Mouse (Mus musculus): ENCODE measurements around the gene Pofut2.
A peak's percentile ranks its signal among the peaks of the same experiment; 100 is the strongest.

Pofut2 gene

DNA sequence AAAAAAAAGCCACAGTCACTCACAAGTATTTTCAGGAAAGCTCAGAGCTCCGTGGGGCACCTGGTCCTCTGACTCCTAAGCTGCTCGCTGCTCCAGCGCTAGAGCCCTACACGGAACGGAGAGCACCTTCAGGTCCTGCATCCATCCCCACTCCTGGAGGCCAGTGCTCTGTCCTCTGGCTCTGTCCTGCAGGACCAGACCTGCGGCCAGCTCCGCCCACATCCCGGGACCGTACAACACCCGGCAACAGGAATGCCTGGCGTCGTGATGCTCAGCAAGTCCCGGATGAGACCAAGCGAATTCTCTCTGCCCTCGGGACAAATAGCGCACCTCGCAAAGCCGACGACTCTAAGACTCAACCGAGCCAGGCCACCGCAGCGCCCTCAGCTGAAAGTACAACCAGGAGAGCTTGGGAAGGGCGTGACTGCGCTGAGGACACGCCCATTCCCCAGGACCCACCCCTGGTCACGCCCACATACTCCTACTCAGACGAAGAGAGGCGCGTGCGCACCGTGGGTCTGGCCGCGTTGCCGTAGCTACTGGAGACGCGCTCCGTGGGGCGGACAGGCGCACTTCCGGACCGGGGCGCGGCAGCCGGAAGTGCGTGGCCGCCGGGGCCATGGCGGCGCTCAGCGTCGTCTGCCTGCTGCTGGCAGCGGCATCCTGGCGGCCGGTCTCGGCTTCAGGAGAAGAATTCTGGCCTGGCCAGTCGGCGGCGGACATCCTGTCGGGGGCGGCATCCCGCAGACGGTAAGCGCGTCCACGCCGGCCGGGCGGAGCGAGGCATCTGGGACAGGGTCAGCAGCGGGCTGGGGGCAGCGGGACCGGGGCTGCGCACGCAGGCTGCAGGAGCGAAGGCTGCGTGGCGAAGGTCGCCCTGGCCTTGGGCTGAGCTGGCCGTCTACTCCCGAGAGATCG lies at the start of gene Pofut2:
Pofut2 (plus strand) TSS at position 515 of the 918 bp plus-strand sequence.
- peak; percentile 87 to 94 for DNase-seq (ENCODE audit: low spot score in 2 of 2)

DNA sequence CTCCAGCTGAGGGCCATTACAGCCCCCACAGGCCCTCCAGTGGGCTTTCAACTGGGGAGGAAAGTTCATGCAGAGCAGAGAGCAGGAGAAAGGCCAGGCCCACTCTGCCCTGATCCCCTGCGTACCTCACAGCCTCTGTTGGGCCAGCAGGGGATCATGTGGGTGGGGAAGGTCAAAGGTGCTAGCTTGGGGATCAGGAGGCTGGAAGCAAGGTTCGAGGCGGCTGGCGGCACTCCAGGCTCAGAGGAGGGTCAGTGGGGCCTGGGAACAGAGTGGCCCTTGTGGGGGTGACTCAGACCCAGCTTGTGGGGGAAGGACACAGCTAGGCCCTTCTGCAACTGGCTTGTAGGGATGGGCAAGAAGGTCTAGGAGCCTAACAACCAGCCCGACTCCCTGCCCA lies 49.8 kb upstream of the Pofut2 start:
- no peak for DNase-seq (ENCODE audit: low spot score in 2 of 2)

DNA sequence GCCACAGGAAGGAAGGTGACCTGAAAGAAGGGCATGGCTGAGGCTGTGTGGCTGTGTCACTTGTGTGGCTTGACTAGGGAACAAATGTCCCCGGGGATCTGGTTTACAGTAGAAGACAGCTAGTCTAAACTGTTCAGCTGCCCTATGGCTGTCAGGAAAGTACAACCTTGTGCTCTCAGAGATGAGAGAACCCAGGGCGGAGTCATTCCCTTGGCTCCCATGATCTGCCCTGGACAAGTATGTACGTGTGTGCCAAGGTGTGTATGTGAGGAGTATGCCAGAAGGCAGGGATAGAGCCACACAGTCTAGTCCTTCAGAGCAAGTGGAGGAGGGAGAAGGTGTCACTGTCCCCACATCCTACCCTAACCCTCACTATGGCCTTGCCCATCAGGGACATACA lies 48.4 kb upstream of the Pofut2 start:
- no peak for DNase-seq (ENCODE audit: low spot score in 2 of 2)

DNA sequence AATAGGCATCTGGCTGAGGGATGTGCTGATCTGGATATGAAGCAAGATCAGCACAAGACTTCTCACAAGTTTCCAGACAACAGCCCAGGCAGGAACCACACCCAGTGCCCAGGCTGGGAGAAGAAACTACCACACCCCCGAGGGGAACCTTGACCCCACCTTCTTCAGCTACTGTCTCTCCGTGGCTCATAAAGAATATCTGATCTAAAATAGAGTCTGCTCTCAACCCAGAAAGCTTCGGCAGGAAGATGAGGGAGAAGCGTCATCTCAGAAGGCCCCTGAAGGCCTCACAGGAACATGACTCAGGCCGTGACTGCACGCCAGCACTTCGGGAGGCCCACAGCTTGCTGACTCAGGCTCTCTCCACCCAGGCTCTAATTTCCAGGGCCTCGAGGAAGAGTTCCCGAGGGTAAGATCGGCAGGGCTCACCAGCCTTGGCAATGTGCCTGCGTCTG lies 47.9 kb upstream of the Pofut2 start:
- peak; percentile 16 to 62 for DNase-seq (ENCODE audit: low spot score in 2 of 2)

- no peak for DNase-seq (ENCODE audit: low spot score in 2 of 2)
These were observed 46.5 kb upstream of the Pofut2 start for GRCm38 (mm10) chr10:77212354-77213120.

- no peak for DNase-seq (ENCODE audit: low spot score in 2 of 2)
These were observed 45.5 kb upstream of the Pofut2 start for GRCm38 (mm10) chr10:77213483-77213882.

DNA sequence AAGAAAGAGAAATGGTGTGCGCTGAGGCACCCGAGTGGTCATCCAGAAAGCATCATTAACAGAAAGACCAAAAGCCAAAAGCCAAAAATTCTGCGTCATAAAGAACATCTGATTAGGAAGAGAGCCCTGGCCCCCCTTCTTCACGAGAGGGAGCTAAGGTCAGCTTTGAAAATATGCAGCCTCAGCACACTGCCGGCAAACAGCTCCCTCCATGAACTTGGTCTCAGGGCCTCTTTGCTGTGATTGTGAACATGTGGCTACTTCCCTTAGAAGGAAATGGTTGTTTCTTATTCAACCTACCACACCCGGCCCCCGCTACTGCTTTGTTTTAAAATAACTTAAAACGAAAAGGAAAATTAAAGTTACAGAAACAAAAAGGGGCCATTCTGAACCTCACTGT lies 44.4 kb upstream of the Pofut2 start:
- DNase-seq (ENCODE audit: low spot score in 2 of 2), result no peak

DNA sequence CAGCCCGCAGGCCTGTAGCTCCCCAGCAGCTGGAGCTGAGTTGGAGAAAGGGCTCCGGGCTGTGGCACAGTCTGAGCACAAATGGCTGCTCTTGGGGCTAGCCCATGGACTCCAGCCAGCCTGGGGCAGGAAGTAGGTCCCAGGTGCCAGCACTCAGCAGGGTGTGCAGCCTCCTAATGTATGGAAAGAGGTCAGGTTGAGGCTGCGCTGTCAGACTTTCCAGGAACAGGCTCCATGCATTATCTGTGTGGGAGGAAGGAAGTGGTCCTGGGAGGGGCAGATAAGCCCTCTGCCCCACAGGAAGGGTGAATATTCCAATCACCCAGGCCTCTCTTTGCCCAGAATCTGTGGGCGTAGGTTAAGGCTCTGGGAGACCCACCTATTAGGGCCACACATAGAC lies 43.4 kb upstream of the Pofut2 start:
- no peak for DNase-seq (ENCODE audit: low spot score in 2 of 2)

DNA sequence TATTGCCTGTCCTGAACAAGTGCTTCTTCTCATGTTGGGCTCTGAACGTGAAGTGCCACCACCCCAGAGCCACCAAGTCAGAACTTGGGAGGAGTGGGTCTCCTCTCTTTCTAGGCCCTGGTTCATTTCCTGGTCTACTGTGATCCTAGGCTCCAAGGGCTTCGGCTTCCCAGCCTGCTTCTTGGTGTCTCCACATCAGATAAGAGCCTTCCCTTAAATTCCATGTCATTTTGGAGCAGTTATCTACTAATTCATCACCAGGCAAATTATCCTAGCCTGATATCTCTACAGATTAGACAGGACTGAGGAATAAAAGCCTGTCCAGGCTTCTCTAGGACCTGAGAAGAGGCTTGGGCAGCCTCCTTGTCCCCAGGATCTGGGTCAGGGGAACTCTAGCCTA lies 42.7 kb upstream of the Pofut2 start:
- DNase-seq (ENCODE audit: low spot score in 2 of 2), result no peak

- no peak for DNase-seq (ENCODE audit: low spot score in 2 of 2)
These were observed 41.8 kb upstream of the Pofut2 start for GRCm38 (mm10) chr10:77217155-77217731.

GRCm38 (mm10) chr10:77218059-77218458 lies 41.0 kb upstream of the Pofut2 start:
- DNase-seq (ENCODE audit: low spot score in 2 of 2), result no peak

GRCm38 (mm10) chr10:77219411-77220025 lies 39.5 kb upstream of the Pofut2 start:
- no peak for DNase-seq (ENCODE audit: low spot score in 2 of 2)

DNA sequence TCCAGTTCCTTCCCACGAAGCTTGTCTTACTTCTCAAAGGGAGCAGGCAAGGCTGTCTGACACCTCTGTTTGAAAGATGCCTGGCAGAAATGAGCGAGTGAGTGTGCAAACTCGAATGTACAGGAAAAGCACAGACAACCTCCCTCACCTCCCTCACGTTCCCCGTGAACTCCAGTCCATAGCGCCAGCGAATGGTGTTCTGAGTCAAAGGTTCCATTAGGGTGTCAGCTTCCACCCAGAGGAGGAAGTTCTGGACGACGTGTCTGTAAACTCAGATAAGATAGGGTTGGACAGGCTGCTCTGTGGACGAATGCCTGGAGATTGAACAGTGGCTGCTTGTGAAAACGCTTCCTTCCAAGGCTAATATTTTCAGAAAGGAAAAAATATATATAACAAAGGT lies 37.9 kb upstream of the Pofut2 start:
- no peak for DNase-seq (ENCODE audit: low spot score in 2 of 2)

DNA sequence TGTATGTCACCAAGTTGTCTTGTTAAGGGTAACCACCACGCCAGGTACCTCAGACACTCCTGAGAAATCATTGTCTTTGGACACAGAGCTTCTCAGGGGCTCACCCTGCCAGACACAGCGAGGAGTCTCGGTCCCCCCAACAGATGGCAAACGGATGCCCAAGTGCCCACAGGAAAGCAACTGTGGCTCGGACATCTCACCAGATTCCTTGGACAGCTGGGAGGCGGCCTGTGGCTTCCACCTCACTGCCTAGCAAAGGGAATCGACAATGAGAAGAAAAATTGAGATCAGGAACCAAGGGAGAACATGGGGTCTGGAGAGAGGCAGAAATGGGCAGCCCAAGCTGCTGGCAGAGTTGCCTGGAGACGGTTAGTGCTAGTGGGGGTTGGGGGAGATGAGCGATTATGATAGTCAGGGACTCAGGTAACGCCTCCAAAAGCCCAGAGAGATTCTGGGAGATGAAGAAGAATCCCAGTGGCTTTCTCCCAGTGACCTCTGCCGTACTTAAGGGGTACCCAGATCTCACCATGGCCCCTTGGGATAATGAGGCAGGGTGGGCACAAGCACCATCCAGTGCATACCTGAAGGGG lies 36.0 kb upstream of the Pofut2 start:
- no peak for DNase-seq (ENCODE audit: low spot score in 2 of 2)

- DNase-seq (ENCODE audit: low spot score in 2 of 2), result no peak
These were observed 34.6 kb upstream of the Pofut2 start for GRCm38 (mm10) chr10:77224390-77224789.

GRCm38 (mm10) chr10:77225414-77225813 lies 33.6 kb upstream of the Pofut2 start:
- DNase-seq (ENCODE audit: low spot score in 2 of 2), result no peak

DNA sequence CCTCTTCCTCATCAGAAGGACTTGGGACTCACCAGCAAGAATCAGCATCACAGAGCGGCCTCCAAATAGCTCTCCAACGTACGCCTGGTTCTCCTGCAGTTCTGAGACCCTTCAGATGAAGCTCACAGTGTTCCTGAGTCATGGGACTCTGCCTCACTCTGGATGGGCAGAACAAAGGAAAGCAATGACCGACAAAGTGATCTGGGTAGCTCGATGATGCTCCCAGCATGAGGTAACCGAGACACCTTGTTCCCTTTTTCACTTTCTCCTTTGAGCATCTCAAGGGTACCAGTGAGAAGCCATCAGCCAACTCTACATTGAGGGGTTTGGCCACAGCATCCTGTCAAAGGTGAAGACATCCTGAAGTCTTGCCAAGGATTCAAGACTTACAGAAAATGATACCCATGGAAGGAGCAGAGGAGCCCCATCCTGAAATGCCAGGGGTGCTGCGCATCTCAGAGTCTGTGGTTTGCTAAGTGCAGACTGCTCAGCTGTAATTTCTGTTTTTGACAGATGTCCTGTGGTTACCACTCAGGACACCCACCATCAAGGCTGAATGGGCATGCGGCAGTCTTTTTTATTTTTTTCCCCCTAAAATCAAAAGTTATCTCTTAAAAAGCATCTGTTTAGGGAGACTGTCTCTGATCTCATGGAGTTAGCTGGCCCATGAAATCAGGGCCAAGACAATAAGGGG lies 32.9 kb upstream of the Pofut2 start:
- DNase-seq (ENCODE audit: low spot score in 2 of 2), result no peak

DNA sequence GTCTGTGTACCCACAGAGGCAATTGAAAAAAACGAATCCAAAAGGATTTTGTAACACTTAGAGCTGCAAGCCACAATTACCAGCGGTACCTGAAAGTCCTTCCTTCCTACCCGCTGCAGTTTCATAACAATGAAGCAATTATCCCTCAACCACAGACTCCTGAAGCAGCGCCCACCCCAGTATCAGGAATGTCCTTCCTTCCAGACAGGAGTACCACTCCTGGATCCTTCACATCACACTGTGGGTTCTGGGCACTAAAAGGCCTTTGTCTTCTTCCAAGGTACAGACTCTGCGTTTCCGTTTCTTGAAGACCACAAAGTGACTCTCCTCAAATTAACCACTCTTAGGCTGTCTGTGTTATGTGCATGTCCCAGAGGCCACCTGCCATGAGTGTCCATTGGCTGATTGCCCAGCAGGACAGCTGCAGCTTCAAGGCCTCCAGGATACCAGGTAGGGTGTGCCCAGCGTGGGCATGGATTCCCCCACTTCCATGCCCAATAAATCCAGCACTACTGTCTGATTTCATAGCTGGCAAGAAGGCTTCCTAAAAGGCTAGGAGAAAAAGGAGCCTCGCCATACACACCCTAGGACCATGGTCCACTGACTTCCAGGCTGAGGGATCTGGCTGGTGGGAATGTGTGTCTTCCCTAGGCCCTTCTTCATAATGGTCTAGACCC lies 32.2 kb upstream of the Pofut2 start:
- no peak for DNase-seq (ENCODE audit: low spot score in 2 of 2)

- DNase-seq (ENCODE audit: low spot score in 2 of 2), result no peak
These were observed 31.7 kb upstream of the Pofut2 start for GRCm38 (mm10) chr10:77227368-77227723.

Measured in frontal cortex, postnatal 36 days (tissue).